Mouse (Mus musculus): ENCODE results near the gene Rnf44. TPM values are rescaled to one million over a fixed set of nuclear protein-coding genes. Genes with fewer than 3 reads are reported as not detected.

Rnf44 gene
- polyA plus RNA-seq, 1 experiment from 2014 or later, result 56.4 TPM

DNA sequence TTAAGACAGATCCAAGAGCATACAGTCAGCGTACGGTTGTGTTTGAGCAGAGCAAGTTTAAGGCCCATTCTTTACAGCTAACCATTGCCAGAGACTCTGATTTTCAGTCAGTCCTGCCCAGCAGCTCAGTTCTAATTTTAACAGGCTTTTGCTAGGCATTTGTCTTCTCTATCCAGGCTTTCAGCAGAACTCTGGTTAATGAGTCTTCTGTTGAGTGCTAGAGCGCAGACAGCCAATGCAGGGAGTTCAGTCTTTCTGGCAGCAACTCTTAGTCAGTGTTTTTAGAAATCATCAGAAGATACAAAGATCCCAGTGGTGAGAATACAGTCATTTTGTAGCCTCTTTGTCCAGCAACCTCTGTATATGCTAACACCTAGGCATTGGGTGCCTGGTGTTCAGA, 43.2 kb downstream of the Rnf44 start:
- WGBS, result 96% methylated on average over 3 of the region's 3 CpGs
- Histone ChIP-seq H3K27me3 (replicated peaks; ENCODE audit: control insufficient read depth, insufficient read depth, low read length) (no peaks in the 10 kb centered on the region), H3K9ac (ENCODE audit: low read depth, low read length) (no peak overlapping the region), H3K36me3 (ENCODE audit: control insufficient read depth, insufficient read depth, low read length) (peaks cover 60% of the 10 kb centered on the region), H3K9me3 (ENCODE audit: control insufficient read depth, low read length) (no peaks in the 10 kb centered on the region), H3K27ac (ENCODE audit: low read depth, low read length) (no peak overlapping the region), H3K4me3 (ENCODE audit: low read length) (no peak overlapping the region), H3K4me2 (ENCODE audit: low read length) (no peak overlapping the region), H3K4me1 (ENCODE audit: control insufficient read depth, insufficient read depth, low read depth, low read length) (no peaks in the 10 kb centered on the region)
- no peak for ATAC-seq

DNA sequence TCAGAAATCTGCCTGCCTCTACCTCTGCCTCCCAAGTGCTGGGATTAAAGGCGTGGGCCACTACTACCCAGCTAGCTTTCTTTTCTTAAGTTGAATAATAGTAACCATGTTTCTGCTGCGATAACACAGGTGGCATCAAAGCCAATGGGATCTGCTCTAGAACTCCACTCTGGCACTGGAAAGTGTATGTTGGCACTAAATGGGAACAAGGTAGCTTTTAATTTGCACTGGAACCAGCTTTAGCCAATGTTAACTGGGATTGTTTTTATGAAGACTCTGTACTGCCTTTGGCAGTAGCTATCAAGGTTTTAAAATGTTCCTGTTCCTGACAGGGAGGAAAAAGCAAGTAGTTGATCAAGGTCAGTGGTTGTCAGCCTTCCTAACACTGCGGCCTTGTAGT, 58.7 kb downstream of the Rnf44 start:
- Histone ChIP-seq H3K4me2 (ENCODE audit: low read length) (no peak overlapping the region), H3K4me3 (ENCODE audit: low read length) (no peak overlapping the region), H3K9ac (ENCODE audit: low read depth, low read length) (no peak overlapping the region), H3K4me1 (ENCODE audit: control insufficient read depth, insufficient read depth, low read depth, low read length) (no peaks in the 10 kb centered on the region), H3K36me3 (ENCODE audit: control insufficient read depth, insufficient read depth, low read length) (peaks cover 14% of the 10 kb centered on the region), H3K27me3 (replicated peaks; ENCODE audit: control insufficient read depth, insufficient read depth, low read length) (no peaks in the 10 kb centered on the region), H3K9me3 (ENCODE audit: control insufficient read depth, low read length) (no peaks in the 10 kb centered on the region), H3K27ac (ENCODE audit: low read depth, low read length) (no peak overlapping the region)
- ATAC-seq, result no peak
- 96% methylated on average over 3 of the region's 3 CpGs for WGBS

DNA sequence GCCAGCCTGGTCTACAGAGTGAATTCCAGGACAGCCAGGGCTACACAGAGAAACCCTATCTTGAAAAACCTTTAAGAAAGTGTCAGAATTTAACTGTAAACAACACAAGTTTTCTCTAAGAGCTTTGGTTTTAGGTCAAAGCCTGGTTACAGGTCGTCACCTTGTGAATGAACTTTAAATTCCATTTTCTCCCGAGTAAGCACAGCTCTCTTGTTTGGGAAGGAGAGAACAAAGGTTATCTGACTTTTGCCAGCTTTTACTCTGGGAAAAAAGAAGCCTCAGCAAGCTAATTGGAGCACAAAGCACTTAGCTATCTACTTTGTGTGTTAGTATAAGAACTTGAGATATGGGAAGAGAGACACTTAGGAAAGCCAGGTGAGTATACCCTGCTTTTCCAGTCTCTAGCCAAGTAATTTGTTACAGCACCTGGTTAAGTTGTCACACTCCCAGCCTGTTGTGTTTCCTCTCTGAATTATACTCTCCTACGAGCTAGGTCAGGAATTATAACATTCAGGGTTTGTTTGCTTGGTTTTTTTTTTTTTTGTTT, 60.9 kb downstream of the Rnf44 start:
- Histone ChIP-seq H3K4me2 (ENCODE audit: low read length) (no peak overlapping the region), H3K9ac (ENCODE audit: low read depth, low read length) (no peak overlapping the region), H3K36me3 (ENCODE audit: control insufficient read depth, insufficient read depth, low read length) (0 out of 2 replicates have a peak, but pooled peaks cover 2% of the 10 kb centered on the region), H3K27ac (ENCODE audit: low read depth, low read length) (no peak overlapping the region), H3K27me3 (replicated peaks; ENCODE audit: control insufficient read depth, insufficient read depth, low read length) (no peaks in the 10 kb centered on the region), H3K9me3 (ENCODE audit: control insufficient read depth, low read length) (no peaks in the 10 kb centered on the region), H3K4me1 (ENCODE audit: control insufficient read depth, insufficient read depth, low read depth, low read length) (no peaks in the 10 kb centered on the region), H3K4me3 (ENCODE audit: low read length) (no peak overlapping the region)
- WGBS, result 79% methylated on average over 3 of the region's 3 CpGs
- ATAC-seq, result no peak

Other genes with a start within 250 kb of the Rnf44 start
- gene Thoc3, start 225.1 kb downstream of the Rnf44 start, polyA plus RNA-seq (2015; fragmentation: Nextera tagmentation; extraction: Ambion mirVana), result 93.8 and 94.8 TPM in 2 replicates
- gene Simc1, start 190.1 kb downstream of the Rnf44 start, polyA plus RNA-seq (2015; fragmentation: Nextera tagmentation; extraction: Ambion mirVana), result 20.4 and 23.7 TPM in 2 replicates
- 268 and 272 TPM in 2 replicates for gene 4833439L19Rik, start 128.5 kb downstream of the Rnf44 start, polyA plus RNA-seq (2015; fragmentation: Nextera tagmentation; extraction: Ambion mirVana)
- 96.9 and 100 TPM in 2 replicates for gene Arl10, start 118.9 kb downstream of the Rnf44 start, polyA plus RNA-seq (2015; fragmentation: Nextera tagmentation; extraction: Ambion mirVana)
- gene Nop16, start 103.8 kb downstream of the Rnf44 start, polyA plus RNA-seq (2015; fragmentation: Nextera tagmentation; extraction: Ambion mirVana), result 64.7 and 69.1 TPM in 2 replicates
- gene Higd2a, start 103.7 kb downstream of the Rnf44 start, polyA plus RNA-seq (2015; fragmentation: Nextera tagmentation; extraction: Ambion mirVana), result 253 and 288 TPM in 2 replicates
- gene Cltb, start 82.6 kb downstream of the Rnf44 start, polyA plus RNA-seq (2015; fragmentation: Nextera tagmentation; extraction: Ambion mirVana), result 244 and 276 TPM in 2 replicates
- 61.9 and 64.7 TPM in 2 replicates for gene Faf2, start 72.1 kb downstream of the Rnf44 start, polyA plus RNA-seq (2015; fragmentation: Nextera tagmentation; extraction: Ambion mirVana)
- gene Cdhr2, start 7.6 kb upstream of the Rnf44 start, polyA plus RNA-seq (2015; fragmentation: Nextera tagmentation; extraction: Ambion mirVana), result 0.16 and 0.21 TPM in 2 replicates
- 4.5 and 5.7 TPM in 2 replicates for gene Gprin1, start 56.0 kb upstream of the Rnf44 start, polyA plus RNA-seq (2015; fragmentation: Nextera tagmentation; extraction: Ambion mirVana)
- gene Sncb, start 72.7 kb upstream of the Rnf44 start, polyA plus RNA-seq (2015; fragmentation: Nextera tagmentation; extraction: Ambion mirVana), result 130 and 157 TPM in 2 replicates
- not detected in 2 replicates for gene Eif4e1b, start 90.1 kb upstream of the Rnf44 start, polyA plus RNA-seq (2015; fragmentation: Nextera tagmentation; extraction: Ambion mirVana)
- 105 and 131 TPM in 2 replicates for gene Tspan17, start 95.5 kb upstream of the Rnf44 start, polyA plus RNA-seq (2015; fragmentation: Nextera tagmentation; extraction: Ambion mirVana)